Mouse (Mus musculus) left cerebral cortex, postnatal 36 days (tissue): ENCODE measurements at regions not wholly inside any gene's neighbourhood (a gene's known extent, or its start where the extent isn't known, plus 50 kb on each side); places are given as distances from the start of the nearest gene placed in this dataset.

Experiments
- DNase-seq, 2 experiments: peaks; one replicate each; pipeline ENCODE4 v3.0.0; 2021 to 2022; ENCODE audit warnings: low spot score in 2 of 2, mixed read lengths in 1 of 2
- intact Hi-C: fragments of 180-260 bp; cut with DNase I; formaldehyde crosslinking; loops from one replicate; pipeline ENCODE4 v1.15.1; 2025

DNA sequence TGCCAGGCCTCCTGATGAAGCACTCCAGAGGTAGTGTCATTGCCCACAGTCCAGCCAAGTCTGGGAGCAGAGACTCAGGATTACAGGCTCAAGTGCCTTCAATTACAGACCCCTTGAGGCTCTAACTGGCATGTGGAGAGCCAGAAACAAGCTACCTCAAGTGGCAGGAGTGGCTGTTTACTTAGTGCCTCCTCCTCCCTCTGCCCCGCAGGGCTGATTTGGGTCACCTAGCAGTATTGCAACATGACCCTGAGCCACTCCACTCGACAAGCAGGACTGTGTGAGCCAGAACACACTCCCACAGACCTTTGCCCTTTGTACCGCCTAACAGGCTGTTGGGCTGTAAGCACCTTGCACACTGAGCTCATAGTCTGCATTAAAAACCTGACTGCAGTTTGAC, 180.4 kb downstream of the Rab11fip4 start:
- intact Hi-C loops: no loop called here

DNA sequence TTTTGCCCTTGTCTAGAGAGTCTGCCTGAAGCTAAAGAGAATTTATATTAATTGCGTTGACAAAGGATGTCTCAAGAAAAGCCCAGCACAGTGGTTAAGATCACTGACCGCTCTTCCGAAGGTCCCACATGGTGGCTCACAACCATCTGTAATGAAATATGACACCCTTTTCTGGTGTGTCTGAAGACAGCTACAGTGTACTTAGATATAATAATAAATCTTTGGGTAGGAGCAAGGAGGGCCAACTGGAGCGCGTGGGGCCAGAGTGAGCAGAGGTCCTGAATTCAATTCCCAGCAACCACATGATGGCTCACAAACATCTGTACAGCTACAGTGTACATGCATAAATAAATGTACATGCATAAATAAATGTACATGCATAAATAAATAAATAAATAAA, 176.1 kb downstream of the Rab11fip4 start:
- intact Hi-C loops: no loop called here
- DNase-seq: no peak

More for the DNA sequence above, 180.4 kb downstream of the Rab11fip4 start:
- no peak for DNase-seq

DNA sequence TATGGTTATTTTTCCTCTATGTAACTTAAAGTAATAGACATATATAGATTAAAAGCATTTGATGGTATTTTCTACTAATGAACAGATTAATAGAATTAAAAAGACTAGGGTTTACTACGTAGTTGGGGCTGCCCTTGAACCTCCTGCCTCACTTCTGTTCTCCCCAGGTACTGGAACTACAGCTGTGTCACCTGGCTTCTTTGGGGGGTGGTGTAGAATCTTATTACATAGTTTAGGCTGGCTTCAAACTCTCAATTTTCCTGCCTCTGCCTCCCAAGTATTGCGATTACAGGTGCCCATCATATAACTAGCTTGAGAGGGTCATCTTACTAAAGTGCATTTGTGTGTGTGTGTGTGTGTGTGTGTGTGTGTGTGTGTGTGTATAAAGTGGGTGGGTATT, 175.0 kb downstream of the Rab11fip4 start:
- no peak for DNase-seq
- intact Hi-C loops: no loop called here

DNA sequence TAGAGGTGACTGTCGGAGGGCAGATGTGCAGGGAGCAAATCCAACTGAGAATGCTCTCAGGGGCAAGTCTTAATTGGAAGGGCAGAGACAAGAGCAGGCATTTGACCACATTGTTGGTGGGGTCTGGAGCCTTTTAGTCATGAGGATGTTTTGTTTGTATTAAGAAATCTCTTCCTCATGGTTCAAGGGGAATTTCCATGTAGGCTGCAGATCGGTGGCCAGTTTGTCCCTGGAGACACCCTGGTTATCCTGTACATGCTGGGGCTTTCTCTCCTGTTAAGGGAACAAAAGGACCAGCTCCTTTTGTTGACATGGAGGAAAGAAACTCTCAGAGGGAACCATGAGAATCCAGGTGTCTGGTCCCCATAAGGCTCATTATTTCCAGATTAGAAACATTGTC, 174.4 kb downstream of the Rab11fip4 start:
- intact Hi-C loops: no loop called here
- no peak for DNase-seq

DNA sequence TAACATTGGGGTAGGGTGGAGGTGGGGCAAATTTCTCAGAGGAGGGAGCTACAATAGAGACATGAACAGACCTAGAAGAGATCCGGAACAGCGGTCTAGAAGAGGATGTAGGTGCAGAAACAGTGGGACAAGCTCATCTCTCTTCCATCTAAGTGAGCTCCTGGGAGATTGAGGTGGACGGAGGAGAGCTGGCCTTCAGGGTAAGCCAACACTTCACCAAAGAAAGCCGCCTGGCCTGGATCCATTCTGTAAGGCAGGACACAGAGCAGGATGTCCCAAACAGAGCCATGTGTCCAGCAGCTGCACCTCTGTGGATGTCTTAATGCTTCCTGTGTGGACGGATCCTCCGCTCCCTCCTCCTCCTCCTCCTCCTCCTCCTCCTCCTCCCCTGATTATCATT, 173.0 kb downstream of the Rab11fip4 start:
- intact Hi-C loops: no loop called here
- DNase-seq: no peak

DNA sequence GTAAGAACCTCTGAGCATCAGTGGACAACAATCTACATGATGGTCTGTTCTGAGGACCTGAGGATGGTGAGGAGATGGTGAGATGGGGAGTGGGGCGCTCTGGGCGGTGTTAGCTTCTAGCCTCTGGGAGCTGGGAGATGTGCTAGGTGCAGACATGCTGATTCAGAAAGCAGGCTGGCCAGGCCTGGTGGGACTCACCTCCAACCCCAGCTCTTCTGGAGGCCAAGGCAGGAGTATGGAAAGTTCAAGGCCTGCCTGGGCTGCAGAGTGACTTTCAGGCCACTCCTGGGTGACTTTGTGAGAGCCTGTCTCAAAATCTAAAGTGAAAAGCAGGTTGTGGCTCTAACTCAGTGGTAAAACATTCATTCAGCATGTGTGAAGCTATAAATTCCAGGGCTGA, 171.6 kb downstream of the Rab11fip4 start:
- intact Hi-C loops: no loop called here
- DNase-seq: no peak

DNA sequence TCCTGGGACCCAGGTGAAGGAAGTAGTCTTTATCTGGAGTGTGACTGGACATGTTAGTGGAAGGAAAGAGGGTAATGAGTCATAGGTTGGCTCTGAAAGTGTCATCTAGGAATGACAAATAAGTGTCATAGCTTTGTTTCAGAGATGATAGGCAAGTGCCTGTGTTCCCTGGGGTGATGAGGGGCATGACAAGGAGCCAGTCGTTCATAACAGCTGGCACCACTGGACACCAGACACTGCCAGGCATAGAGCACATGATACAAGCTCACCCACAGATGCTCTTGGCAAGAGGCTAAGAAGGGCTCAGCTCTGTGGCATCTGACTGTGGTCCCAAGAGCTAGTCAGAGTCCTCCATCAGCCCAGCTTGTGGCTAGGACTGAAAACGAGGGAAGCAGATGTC, 171.0 kb downstream of the Rab11fip4 start:
- intact Hi-C loops: no loop called here
- no peak for DNase-seq

DNA sequence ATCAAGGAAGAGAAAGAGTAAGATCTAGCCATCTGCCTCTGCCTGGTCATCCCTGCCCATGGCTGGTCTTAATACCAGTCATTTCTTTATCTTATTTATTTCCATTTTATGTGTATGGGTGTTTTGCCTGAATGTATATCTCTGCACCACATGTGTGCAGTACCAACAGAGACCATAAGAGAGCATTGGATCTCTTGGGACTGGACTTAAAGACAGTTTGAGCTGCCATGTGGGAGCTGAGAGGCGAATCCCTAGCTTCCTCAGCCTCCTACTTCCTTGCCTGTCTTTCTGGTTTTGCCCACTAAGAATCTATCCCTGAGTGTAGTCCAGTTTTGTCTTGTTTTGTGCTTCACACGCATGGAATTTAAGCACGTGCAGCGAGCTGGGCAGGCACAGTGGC, 169.5 kb downstream of the Rab11fip4 start:
- intact Hi-C loops: no loop called here
- DNase-seq: no peak

DNA sequence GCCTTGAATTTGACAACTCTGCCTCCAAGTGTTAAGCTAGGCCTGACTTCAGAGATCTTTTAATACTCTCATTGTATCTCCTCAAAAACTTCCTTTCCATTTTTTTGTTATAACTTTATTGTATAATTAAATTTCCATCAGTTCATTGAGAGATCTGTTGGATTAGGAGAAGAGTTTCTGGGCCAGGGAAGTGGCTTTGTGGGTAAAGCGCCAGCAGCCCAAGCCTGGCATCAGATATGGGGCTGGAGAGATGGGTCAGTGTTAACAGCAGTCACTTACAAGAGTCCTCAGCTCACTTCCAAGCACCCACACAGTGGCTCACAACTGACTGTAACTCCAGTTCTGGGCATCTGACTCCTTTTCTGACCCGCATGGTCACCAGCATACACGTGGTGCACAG, 167.3 kb downstream of the Rab11fip4 start:
- intact Hi-C loops: no loop called here
- DNase-seq: no peak

DNA sequence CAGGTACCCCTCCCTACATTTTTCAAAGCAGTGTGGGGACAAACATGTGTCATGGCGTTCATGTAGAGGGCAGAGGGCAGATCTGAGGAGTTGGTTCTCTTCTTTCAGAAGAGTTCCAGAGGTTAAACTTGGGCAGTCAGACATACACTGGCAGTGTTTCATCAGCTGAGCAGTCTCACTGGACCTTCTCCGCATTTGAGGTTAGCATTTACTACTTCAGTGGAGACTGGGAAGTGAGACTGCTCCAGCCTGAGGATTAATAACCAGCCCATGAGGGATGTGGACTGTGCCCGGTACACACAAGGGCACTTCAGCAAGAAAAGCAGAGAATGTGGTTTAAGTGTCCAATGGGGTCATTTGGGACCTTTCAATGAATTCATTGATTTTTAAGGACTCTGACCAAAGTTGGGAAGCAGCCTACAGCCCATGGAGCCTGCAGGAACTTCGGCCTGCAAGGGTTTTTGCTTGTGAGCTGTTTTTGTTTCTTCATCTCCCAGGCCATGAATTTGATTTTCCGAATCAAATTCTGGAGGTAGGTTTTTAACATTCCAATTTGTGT, 166.6 kb downstream of the Rab11fip4 start:
- DNase-seq: no peak
- intact Hi-C loops: no loop called here

DNA sequence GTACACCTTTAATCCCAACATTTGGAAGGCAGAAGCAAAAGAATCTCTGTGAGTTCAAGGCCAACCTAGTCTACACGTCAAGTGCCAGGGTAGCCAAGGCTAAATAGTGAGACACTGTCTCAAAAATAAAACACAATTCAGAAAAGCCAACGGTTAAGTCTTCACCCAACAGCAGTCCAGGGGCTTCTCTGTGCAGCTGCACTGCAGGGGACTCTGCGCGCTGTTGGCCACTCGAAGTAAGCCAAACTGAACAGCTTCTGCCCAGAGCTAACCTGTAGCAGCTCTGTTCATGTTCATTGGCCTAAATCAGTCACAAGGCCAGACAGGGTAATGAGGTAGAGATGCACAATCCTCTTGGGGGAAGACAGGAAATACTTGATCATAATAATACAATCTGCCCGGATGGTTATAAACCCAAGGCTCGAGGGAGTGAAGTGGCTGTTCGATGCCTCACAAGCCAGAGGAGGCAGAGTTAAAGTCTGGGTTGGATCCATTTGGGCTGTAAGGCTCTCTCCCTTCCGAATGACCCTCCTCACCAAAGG, 165.4 kb downstream of the Rab11fip4 start:
- intact Hi-C loops: no loop called here
- no peak for DNase-seq

DNA sequence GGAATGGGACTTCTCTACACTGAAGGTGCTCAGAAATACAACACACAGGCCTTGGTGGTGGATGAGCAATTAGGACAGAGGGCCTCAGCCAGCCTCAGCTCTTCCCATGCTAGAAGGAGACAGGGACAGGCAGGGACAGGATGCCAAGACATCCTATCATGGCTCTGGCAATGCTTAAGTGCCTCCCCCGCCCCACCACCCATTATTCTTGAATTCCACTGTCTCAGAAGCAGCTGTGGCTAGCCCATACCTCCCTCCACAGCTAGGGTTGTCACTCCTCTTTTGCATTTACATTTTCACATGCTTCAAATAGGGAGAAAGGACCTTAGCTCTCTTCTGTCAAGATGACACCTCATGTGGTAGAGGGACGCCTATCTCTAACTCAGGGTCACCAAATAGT, 162.5 kb downstream of the Rab11fip4 start:
- intact Hi-C loops: no loop called here

DNA sequence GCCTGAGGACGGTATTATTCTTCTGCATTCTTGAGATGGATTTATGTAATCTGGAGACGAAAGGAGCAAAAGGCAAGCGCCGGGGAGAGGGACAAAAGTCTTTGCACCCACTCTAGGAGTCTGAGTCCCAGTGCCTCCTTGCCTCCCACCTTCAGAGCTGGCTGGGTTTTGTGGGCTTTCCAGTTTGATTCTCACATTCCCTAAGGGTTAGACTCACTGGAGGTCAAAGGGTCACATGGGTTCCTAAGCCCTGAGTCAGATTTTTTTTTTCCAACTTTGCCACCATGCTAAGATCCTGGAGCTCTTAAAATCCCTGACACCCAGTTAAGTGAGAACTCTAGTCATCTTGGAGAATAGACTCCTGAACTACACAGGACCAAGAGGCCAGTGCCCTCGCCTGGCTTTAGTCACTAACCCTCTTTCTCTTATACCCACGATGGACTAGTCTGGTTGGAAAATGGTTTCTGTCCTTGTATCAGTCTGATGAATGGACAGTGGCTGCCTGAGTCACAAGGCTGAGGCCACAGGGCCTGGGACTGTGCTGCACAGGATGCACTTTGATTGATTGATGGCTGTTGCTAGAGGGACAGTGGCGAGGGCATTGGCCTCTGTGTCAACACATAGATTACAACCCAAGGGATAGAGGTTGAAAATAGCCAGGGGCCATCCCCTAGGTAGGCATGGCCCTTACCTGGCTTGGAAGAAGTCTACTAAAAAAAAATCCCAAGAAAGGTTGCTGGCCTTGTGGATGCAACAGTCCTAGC, 161.9 kb downstream of the Rab11fip4 start:
- DNase-seq: no peak
- intact Hi-C loops: no loop called here

More for the DNA sequence above, 162.5 kb downstream of the Rab11fip4 start:
- DNase-seq: no peak

DNA sequence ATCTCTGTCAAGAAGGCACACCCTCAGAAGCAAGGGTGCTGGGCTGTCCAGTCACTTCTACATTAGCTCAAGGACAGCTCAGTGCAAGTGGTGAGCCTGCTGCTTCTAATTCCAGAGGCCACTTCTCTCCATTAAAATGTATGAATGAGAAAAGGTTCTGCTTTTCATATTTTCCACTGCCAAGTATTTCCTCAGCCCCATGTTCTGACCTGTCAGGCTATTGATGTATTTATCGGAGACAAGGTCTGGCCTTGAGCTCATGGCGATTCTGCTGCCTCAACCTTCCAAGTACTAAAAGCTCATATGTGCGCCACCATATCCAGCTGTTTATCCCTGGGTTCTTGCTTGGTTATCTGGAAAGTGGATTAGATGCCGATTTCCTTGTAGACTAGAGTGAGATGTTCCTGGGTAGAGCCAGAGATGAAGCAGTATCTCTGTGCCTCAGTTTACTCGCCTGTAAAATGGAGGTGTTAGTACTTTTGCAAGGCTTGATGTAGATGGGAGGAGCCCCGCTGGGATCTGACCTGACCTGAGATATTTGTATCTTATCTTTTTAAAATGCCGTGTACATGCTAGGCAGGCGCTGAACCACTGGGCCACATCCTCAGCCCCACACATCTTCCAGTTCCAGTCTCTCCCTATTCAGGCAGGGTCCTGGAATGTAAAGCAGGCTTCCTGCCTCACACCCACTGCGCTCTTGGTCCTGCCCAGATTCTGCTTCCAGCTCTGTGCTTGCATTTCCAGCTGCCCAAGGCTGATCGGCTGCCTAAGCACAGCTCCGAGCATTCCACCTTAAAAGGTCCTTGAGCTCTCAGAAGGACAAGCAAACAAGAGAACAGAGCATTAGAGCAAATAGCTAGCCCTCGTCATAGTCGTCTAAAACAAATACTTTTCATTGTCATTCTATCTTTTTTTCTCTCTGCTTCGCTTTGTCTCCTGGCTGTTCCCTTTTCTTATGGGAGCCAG, 161.0 kb downstream of the Rab11fip4 start:
- intact Hi-C loops: no loop called here

DNA sequence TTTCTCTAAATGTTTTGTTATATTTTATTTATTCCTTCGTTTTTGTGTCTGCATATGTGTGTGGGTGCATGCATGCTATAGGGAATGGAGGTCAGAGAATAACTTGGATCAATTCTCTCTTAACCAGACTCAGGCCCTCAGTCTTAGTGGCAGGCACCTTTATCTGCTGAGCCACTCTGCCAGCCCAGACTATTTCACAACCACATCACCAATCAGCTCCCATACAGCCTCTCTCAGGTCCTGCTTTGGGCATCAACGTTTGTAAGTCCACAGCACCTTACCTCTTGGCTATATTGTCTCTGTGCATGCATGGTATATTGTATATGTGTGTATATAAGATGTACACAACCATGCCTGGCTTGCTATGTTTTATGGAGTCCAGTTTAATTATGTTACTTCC, 159.9 kb downstream of the Rab11fip4 start:
- no peak for DNase-seq
- intact Hi-C loops: no loop called here

More for the DNA sequence above, 161.0 kb downstream of the Rab11fip4 start:
- DNase-seq: no peak

DNA sequence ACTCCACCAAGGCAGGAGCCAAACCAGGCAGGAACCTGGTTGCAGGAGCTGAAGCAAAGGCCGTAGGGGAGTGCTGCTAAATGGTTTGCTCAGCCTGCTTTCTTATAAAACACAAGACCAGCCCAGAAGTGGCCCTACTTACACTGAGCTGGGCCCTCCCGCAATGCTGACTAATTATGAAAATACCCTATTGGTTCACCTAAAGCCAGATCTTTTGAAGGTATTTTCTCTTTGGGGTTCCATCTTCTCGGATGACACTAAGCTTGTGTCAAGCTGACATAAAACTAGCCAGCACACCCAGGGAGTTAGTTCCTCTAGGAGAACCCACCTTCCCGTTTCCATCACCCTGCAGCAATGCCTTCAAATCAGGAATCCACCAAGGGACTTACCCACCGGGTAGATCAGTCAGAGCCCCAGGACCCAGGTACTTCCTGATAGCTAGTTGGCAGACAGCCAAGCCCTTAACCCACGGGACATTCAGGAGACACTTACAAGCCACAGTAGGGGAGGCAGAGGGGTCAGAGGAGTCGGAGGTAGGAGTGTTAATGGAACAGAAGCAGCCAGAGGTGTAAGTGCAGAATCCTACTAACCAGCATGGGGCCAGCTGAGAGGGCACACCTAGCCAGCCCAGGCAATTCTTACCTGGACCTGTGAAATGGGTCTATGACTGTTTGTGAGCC, 158.9 kb downstream of the Rab11fip4 start:
- intact Hi-C loops: no loop called here
- no peak for DNase-seq

DNA sequence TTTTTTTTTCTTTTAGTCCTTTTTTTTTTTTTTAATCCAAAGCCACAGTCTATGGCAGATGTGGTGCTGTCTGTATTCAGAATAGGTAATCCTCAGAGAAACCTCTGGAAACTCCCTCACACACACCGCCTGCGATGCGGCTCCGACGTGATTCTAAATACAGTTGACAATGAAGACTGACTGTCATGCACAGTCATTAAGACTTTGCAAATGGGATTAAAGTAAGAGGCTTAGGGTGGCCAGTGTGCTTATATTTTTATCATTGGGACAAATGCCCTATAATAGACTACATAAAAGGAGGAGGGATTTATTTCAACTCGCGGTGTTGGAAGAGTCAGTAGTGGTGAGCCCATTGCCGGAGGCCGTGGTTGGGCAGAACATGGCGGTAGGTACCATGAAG, 158.1 kb downstream of the Rab11fip4 start:
- no peak for DNase-seq
- intact Hi-C loops: no loop called here

DNA sequence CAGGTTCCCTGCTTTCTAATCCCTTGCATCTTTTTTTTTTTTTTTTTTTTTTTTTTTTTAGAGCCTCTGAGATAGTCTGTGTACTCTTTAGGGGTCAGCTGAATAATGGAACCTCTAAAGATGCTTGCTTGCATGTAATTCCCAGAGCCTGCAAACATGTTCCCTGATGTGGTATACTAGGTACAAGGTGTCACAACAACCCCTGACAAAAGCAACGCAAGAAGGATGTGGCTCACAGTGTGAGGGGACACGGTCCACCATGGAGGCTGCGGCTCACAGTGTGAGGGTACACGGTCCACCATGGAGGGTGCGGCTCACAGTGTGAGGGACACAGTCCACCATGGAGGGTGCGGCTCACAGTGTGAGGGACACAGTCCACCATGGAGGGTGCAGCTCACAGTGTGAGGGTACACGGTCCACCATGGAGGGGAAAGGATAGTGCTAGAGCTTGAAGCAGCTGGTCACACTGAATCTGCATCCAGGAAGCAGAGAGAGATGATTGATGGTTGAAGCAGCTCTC, 157.7 kb downstream of the Rab11fip4 start:
- DNase-seq: no peak
- intact Hi-C loops: no loop called here

DNA sequence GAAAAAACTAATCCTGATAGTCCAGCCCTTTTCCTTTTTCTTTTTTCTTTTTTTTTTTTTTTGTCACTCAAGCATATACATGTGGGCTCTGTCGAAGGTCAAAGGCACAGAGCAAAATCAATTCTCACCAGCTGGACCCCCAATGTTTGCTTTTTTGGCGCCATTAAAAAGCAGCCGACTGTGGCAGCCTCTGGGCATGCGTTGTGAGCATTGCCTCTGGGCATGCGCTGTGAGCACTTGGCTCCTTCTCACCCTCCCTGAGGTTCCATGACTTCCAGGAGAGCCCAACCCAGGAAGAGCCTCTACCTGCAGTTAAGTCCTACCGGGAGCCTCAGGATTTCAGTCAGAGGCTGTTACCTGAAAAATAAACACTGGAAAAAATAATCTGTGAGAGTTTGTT, 156.8 kb downstream of the Rab11fip4 start:
- no peak for DNase-seq
- intact Hi-C loops: no loop called here
